Mouse (Mus musculus): ENCODE measurements around the gene Rnf223. TPM values are rescaled to one million over a fixed set of nuclear protein-coding genes. Genes with fewer than 3 reads are reported as not detected.

Rnf223 gene
- polyA plus RNA-seq, 1 experiment from 2014 or later = 0.19 TPM

GRCm38 (mm10) chr4:156177630-156178029, 47.3 kb downstream of the Rnf223 start:
- H3K4me3 ChIP-seq = no peak overlapping the region
- no peak overlapping the region for H3K27ac ChIP-seq
- no peaks in the 10 kb centered on the region for H3K4me1 ChIP-seq (replicated peaks)
- no peaks in the 10 kb centered on the region for H3K27me3 ChIP-seq
- H3K9me3 ChIP-seq (replicated peaks) = no peaks in the 10 kb centered on the region
- H3K4me2 ChIP-seq = no peak overlapping the region
- WGBS = 89% methylated on average over 9 of the region's 9 CpGs
- no peak for ATAC-seq (replicated peaks; ENCODE audit: insufficient number of reproducible peaks, insufficient read depth, low FRiP score, low read depth)
- H3K9ac ChIP-seq = no peak overlapping the region
- H3K36me3 ChIP-seq = peaks cover 72% of the 10 kb centered on the region

Other genes with a start within 250 kb of the Rnf223 start
- 28.7 and 32.4 TPM in 2 replicates for gene Pusl1, start 238.7 kb upstream of the Rnf223 start, polyA plus RNA-seq (2015; fragmentation: Nextera tagmentation; extraction: Ambion mirVana)
- gene Acap3, start 238.7 kb upstream of the Rnf223 start, polyA plus RNA-seq (2015; fragmentation: Nextera tagmentation; extraction: Ambion mirVana) = 8.2 and 13.5 TPM in 2 replicates
- gene Ube2j2, start 186.7 kb upstream of the Rnf223 start, polyA plus RNA-seq (2015; fragmentation: Nextera tagmentation; extraction: Ambion mirVana) = 71.7 and 79.0 TPM in 2 replicates
- gene C1qtnf12, start 168.2 kb upstream of the Rnf223 start, polyA plus RNA-seq (2015; fragmentation: Nextera tagmentation; extraction: Ambion mirVana) = 24.9 and 31.3 TPM in 2 replicates
- 7.7 and 10.0 TPM in 2 replicates for gene B3galt6, start 137.9 kb upstream of the Rnf223 start, polyA plus RNA-seq (2015; fragmentation: Nextera tagmentation; extraction: Ambion mirVana)
- gene Sdf4, start 137.6 kb upstream of the Rnf223 start, polyA plus RNA-seq (2015; fragmentation: Nextera tagmentation; extraction: Ambion mirVana) = 105 and 127 TPM in 2 replicates
- gene Tnfrsf4, start 116.7 kb upstream of the Rnf223 start, polyA plus RNA-seq (2015; fragmentation: Nextera tagmentation; extraction: Ambion mirVana) = 0.36 and 0.55 TPM in 2 replicates
- gene Tnfrsf18, start 104.3 kb upstream of the Rnf223 start, polyA plus RNA-seq (2015; fragmentation: Nextera tagmentation; extraction: Ambion mirVana) = 1.9 and 2.9 TPM in 2 replicates
- 0.59 and 1.1 TPM in 2 replicates for gene Ttll10, start 71.1 kb upstream of the Rnf223 start, polyA plus RNA-seq (2015; fragmentation: Nextera tagmentation; extraction: Ambion mirVana)
- gene 9430015G10Rik, start 20.5 kb upstream of the Rnf223 start, polyA plus RNA-seq (2015; fragmentation: Nextera tagmentation; extraction: Ambion mirVana) = 11.6 and 19.4 TPM in 2 replicates
- gene Agrn, start 67.0 kb downstream of the Rnf223 start, polyA plus RNA-seq (2015; fragmentation: Nextera tagmentation; extraction: Ambion mirVana) = 38.0 and 51.4 TPM in 2 replicates
- gene Isg15, start 70.3 kb downstream of the Rnf223 start, polyA plus RNA-seq (2015; fragmentation: Nextera tagmentation; extraction: Ambion mirVana) = 2.7 and 8.7 TPM in 2 replicates
- gene AW011738, start 72.8 kb downstream of the Rnf223 start, polyA plus RNA-seq (2015; fragmentation: Nextera tagmentation; extraction: Ambion mirVana) = 3.0 and 5.0 TPM in 2 replicates
- 9.7 and 10.8 TPM in 2 replicates for gene Perm1, start 85.4 kb downstream of the Rnf223 start, polyA plus RNA-seq (2015; fragmentation: Nextera tagmentation; extraction: Ambion mirVana)
- 11.6 and 17.5 TPM in 2 replicates for gene Plekhn1, start 104.3 kb downstream of the Rnf223 start, polyA plus RNA-seq (2015; fragmentation: Nextera tagmentation; extraction: Ambion mirVana)
- gene Noc2l, start 105.5 kb downstream of the Rnf223 start, polyA plus RNA-seq (2015; fragmentation: Nextera tagmentation; extraction: Ambion mirVana) = 29.1 and 46.4 TPM in 2 replicates
- gene Samd11, start 125.1 kb downstream of the Rnf223 start, polyA plus RNA-seq (2015; fragmentation: Nextera tagmentation; extraction: Ambion mirVana) = 0.31 and 1.0 TPM in 2 replicates
- not detected in 2 replicates for gene Vmn2r-ps159, start 200.6 kb downstream of the Rnf223 start, polyA plus RNA-seq (2015; fragmentation: Nextera tagmentation; extraction: Ambion mirVana)